Mouse (Mus musculus): ENCODE measurements around the gene Gsto2. TPM values are rescaled to one million over a fixed set of nuclear protein-coding genes. Genes with fewer than 3 reads are reported as not detected.

Gene Gsto2
- polyA plus RNA-seq, 1 experiment = 0.88 TPM

DNA sequence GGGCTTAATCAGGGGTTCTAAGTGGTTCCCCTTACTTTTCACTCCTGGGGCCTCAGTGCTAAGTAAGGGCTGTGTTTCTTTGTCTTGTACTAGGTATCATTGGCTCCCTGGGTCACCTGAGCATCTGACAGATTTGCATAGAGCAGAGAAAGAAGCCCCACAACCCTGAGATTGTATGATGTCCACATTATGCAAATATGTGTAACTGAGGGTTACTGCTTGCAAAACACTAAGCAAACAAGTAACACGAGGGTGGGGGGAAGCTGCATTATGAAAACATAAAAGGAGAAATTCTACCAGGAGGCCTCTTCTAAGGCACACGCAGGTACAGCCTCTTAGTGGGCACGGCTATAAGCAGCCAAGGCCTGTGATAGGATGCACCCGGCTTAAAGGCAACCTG is 49.9 kb downstream of the Gsto2 start:
- DNase-seq (ENCODE audit: low read depth) = no peak
- TF ChIP-seq POLR2A (IDR thresholded peaks at IDR 0.05; ENCODE audit: borderline replicate concordance, extremely low read depth, insufficient read depth, insufficient read length, poor library complexity, severe bottlenecking) (no peak), CTCF (IDR thresholded peaks at IDR 0.05; ENCODE audit: borderline replicate concordance, extremely low read depth, insufficient read depth, insufficient read length) (no peak)

DNA sequence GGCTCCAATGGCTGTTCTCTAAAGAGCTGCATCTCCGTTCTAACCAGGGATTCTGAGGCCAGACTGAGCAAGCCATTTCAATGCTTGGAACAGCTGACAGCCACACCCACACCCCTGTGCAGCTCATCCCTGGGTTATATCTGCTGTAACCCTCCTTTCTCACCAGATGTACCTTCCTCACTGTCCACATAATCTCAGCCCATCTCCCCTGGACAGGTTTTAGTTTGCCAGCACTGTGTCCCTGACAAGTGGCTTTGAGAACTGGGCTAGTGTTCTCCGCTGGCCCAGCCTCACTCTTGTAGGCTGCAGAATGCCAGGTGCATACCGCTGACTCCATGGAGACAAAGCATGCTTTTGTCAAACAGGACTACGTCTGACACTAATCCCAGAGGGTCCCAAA is 52.1 kb downstream of the Gsto2 start:
- DNase-seq (ENCODE audit: low read depth) = no peak
- no peak for TF ChIP-seq POLR2A (IDR thresholded peaks at IDR 0.05; ENCODE audit: borderline replicate concordance, extremely low read depth, insufficient read depth, insufficient read length, poor library complexity, severe bottlenecking)
- no peak for TF ChIP-seq CTCF (IDR thresholded peaks at IDR 0.05; ENCODE audit: borderline replicate concordance, extremely low read depth, insufficient read depth, insufficient read length)

- TF ChIP-seq CTCF (IDR thresholded peaks at IDR 0.05; ENCODE audit: borderline replicate concordance, extremely low read depth, insufficient read depth, insufficient read length) (no peak), POLR2A (IDR thresholded peaks at IDR 0.05; ENCODE audit: borderline replicate concordance, extremely low read depth, insufficient read depth, insufficient read length, poor library complexity, severe bottlenecking) (no peak)
- DNase-seq (ENCODE audit: low read depth) = no peak
Observed at GRCm38 (mm10) chr19:47918016-47918415, 52.7 kb downstream of the Gsto2 start.

GRCm38 (mm10) chr19:47918455-47919101 is 53.2 kb downstream of the Gsto2 start:
- peak; percentile 65 for DNase-seq (ENCODE audit: low read depth)
- TF ChIP-seq POLR2A (IDR thresholded peaks at IDR 0.05; ENCODE audit: borderline replicate concordance, extremely low read depth, insufficient read depth, insufficient read length, poor library complexity, severe bottlenecking) (no peak), CTCF (IDR thresholded peaks at IDR 0.05; ENCODE audit: borderline replicate concordance, extremely low read depth, insufficient read depth, insufficient read length) (no peak)

DNA sequence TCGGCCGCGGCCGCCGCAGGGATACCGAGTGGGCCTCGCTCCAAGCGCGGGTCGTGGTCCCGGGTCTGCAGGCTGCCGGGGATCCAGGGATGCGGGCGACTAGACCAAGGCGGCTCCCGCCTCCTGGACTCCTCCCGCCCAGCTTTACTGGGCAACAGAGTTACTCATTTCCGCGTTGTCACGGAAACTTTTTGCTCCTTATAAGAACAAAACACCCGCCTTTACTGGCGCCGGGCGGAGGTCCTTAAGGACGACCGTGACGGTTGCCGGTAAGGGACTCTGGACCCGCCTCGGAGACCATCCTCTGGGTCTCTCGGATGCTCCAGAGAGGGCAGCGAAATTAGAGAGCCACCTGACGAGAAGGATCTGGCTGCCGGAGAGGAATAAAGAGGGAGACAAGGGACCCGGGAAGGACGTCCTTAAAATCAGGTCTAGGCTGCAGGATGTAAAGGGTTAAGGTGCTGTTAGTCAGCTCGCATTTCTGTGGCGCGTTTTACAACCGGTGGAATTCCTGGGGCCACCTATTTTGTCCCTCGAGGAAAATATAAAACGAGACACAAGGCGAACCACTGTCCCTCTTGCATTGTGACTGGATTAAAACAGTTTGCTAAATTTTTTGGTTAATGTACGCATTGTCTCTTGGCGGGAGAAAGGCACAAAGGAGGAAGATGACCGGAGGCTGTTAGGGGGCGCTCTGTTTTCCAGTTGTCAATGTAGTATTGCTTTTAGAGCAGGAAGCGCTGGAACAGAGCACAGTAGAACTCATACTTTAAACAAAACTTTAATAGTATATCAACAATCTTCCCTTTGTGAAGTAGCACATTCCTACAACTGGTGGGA is 54.0 kb downstream of the Gsto2 start, which contains the start of the genes Cfap43 and Itprip:
Gene Cfap43, minus strand, starts transcription at position 162 of the 840 bp plus-strand sequence.
Gene Itprip, minus strand, starts transcription at position 174 of the 840 bp plus-strand sequence.
- TF ChIP-seq CTCF (IDR thresholded peaks at IDR 0.05; ENCODE audit: borderline replicate concordance, extremely low read depth, insufficient read depth, insufficient read length) (peak; percentile 52; the same call in 1 of the 2 replicates), POLR2A (IDR thresholded peaks at IDR 0.05; ENCODE audit: borderline replicate concordance, extremely low read depth, insufficient read depth, insufficient read length, poor library complexity, severe bottlenecking) (0 out of 2 replicates have a peak, but pooled peaks have one; percentile 13)

GRCm38 (mm10) chr19:47919966-47920375 is 54.6 kb downstream of the Gsto2 start:
- TF ChIP-seq POLR2A (IDR thresholded peaks at IDR 0.05; ENCODE audit: borderline replicate concordance, extremely low read depth, insufficient read depth, insufficient read length, poor library complexity, severe bottlenecking) = no peak
- TF ChIP-seq CTCF (IDR thresholded peaks at IDR 0.05; ENCODE audit: borderline replicate concordance, extremely low read depth, insufficient read depth, insufficient read length) = no peak
- peak; percentile 75 for DNase-seq (ENCODE audit: low read depth)

More for the DNA sequence above, 54.0 kb downstream of the Gsto2 start, which contains the start of the genes Cfap43 and Itprip:
- DNase-seq (ENCODE audit: low read depth) = peak; percentile 92

- TF ChIP-seq CTCF (IDR thresholded peaks at IDR 0.05; ENCODE audit: borderline replicate concordance, extremely low read depth, insufficient read depth, insufficient read length) (no peak), POLR2A (IDR thresholded peaks at IDR 0.05; ENCODE audit: borderline replicate concordance, extremely low read depth, insufficient read depth, insufficient read length, poor library complexity, severe bottlenecking) (no peak)
Observed at GRCm38 (mm10) chr19:47925819-47926218, 60.5 kb downstream of the Gsto2 start.

GRCm38 (mm10) chr19:47927032-47927431 is 61.7 kb downstream of the Gsto2 start:
- TF ChIP-seq POLR2A (IDR thresholded peaks at IDR 0.05; ENCODE audit: borderline replicate concordance, extremely low read depth, insufficient read depth, insufficient read length, poor library complexity, severe bottlenecking) = no peak
- no peak for TF ChIP-seq CTCF (IDR thresholded peaks at IDR 0.05; ENCODE audit: borderline replicate concordance, extremely low read depth, insufficient read depth, insufficient read length)
- DNase-seq (ENCODE audit: low read depth) = no peak

More at GRCm38 (mm10) chr19:47925819-47926218, 60.5 kb downstream of the Gsto2 start:
- DNase-seq (ENCODE audit: low read depth) = no peak

GRCm38 (mm10) chr19:47929043-47929442 is 63.7 kb downstream of the Gsto2 start:
- TF ChIP-seq POLR2A (IDR thresholded peaks at IDR 0.05; ENCODE audit: borderline replicate concordance, extremely low read depth, insufficient read depth, insufficient read length, poor library complexity, severe bottlenecking) = no peak
- TF ChIP-seq CTCF (IDR thresholded peaks at IDR 0.05; ENCODE audit: borderline replicate concordance, extremely low read depth, insufficient read depth, insufficient read length) = no peak
- DNase-seq (ENCODE audit: low read depth) = no peak

GRCm38 (mm10) chr19:47931982-47932638 is 66.8 kb downstream of the Gsto2 start:
- peak; percentile 80 for DNase-seq (ENCODE audit: low read depth)
- TF ChIP-seq POLR2A (IDR thresholded peaks at IDR 0.05; ENCODE audit: borderline replicate concordance, extremely low read depth, insufficient read depth, insufficient read length, poor library complexity, severe bottlenecking) (no peak), CTCF (IDR thresholded peaks at IDR 0.05; ENCODE audit: borderline replicate concordance, extremely low read depth, insufficient read depth, insufficient read length) (peak; percentile 73; the same call in 1 of the 2 replicates)

DNA sequence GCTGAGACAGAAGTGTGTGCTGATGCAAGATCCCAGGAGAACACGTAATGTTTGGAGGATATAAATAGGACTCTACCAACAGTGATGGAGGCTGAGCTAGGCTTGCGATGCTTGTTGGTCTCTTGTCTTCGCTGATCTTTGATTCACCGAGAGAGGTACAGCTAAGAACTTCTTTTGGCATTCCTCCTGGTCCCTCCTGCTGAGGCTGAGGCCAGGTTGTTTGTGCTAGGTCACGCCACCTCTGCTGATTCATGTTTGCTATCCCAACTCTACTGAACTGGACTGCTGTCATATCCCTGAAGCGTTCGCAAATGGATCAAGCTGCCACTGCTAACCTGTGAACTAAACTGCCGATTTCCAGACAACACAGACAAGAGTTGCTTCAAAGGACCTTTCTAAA is 68.8 kb downstream of the Gsto2 start:
- TF ChIP-seq POLR2A (IDR thresholded peaks at IDR 0.05; ENCODE audit: borderline replicate concordance, extremely low read depth, insufficient read depth, insufficient read length, poor library complexity, severe bottlenecking) (no peak), CTCF (IDR thresholded peaks at IDR 0.05; ENCODE audit: borderline replicate concordance, extremely low read depth, insufficient read depth, insufficient read length) (no peak)
- no peak for DNase-seq (ENCODE audit: low read depth)
